Mouse (Mus musculus) liver, adult 2 months (tissue): Measurements from ENCODE around the gene Usp20.

Source experiments
- CTCF ChIP-seq: fragments of 200-500 bp; IDR thresholded peaks from 2 replicates; pipeline ENCODE4 v1.5.1; 2011; ENCODE audit warnings: low read depth, low read length, control low read depth
- POLR2A ChIP-seq: fragments of 200-500 bp; IDR thresholded peaks from 2 replicates; pipeline ENCODE4 v1.6.1; 2011; ENCODE audit warnings: low read length, control low read depth; ENCODE audit not compliant: insufficient read depth; ENCODE audit errors: extremely low read depth

DNA sequence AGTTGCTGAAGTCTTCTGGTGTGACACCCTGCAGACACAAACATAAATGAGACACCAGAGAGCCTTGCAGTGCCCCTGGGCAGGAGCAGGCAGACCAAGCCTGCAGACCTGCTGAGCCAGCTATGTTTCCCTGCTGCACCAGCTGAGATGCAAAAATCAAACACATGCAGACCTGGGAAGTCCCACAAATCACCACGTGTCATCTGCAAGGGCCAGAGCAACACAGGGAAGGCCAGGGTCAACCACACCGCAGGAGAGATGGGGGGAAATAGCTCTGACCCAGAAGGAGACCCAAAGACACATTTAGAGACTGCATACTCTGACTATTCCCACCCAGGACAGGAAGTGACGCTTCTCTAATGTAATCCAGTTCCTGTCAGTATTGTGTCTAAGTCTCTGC lies 58.4 kb downstream of the Usp20 start:
- no peak for TF ChIP-seq CTCF
- TF ChIP-seq POLR2A, result no peak
